ENCODE assay signal across 15 mouse cellular contexts in the genomic region with DNA sequence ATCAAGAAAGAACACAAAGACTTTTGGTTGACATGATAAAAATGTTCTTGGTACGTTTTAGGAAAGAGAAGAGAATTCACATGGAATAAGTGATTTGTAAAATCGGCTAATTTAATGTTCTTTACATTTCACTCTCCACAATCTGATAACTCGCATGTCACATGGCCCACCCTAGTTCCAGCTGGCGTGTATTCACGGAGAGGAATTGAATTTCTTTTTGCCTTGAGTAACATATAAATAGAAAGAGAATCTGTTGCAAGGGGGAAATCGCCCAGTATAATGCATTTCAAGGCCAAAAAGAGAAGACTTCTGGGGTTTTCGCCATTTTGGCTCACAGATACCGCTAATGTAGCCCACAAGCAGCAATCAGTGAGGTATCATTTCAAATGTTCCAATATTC. TPM values are rescaled to one million over a fixed set of nuclear protein-coding genes. Genes with fewer than 3 reads are reported as not detected.
"Had no signal": no experiment of that assay in that cellular context is flagged by ENCODE, and none has a peak within 500 bp of the region (broad histone marks: within the 10 kb centered on the region; RNA-seq: fewer than 3 reads in every experiment).

No protein-coding gene starts in this region.

- DNase-seq: kidney, adult 11 months; kidney, adult 9 months; kidney, postnatal 36 days; layer of hippocampus, adult 9-11 months; layer of hippocampus, postnatal 36 days; lung, postnatal 4 days; midbrain, embryonic 14.5 days; thymus, postnatal 36 days had no signal

- H3K36me3 ChIP-seq: limb, embryonic 15.5 days; liver, embryonic 12.5 days; midbrain, embryonic 10.5 days; neural tube, embryonic 12.5 days had no signal

- H3K4me2 ChIP-seq: limb, embryonic 15.5 days; liver, embryonic 12.5 days; neural tube, embryonic 12.5 days; stomach, embryonic 15.5 days had no signal

- H3K27ac ChIP-seq: kidney, postnatal 0 days; limb, embryonic 15.5 days; liver, embryonic 12.5 days; midbrain, embryonic 10.5 days; neural tube, embryonic 12.5 days; stomach, embryonic 15.5 days had no signal

- H3K4me3 ChIP-seq: limb, embryonic 15.5 days; liver, embryonic 12.5 days; midbrain, embryonic 10.5 days; neural tube, embryonic 12.5 days; stomach, embryonic 15.5 days had no signal

- H3K9ac ChIP-seq: limb, embryonic 15.5 days; liver, embryonic 12.5 days; neural tube, embryonic 12.5 days; stomach, embryonic 15.5 days had no signal

- H3K27me3 ChIP-seq: limb, embryonic 15.5 days; liver, embryonic 12.5 days; neural tube, embryonic 12.5 days; stomach, embryonic 15.5 days had no signal

- H3K4me1 ChIP-seq: liver, embryonic 12.5 days; neural tube, embryonic 12.5 days had no signal

- ATAC-seq: liver, embryonic 12.5 days had no signal

- H3K9me3 ChIP-seq: limb, embryonic 15.5 days; liver, embryonic 12.5 days; midbrain, embryonic 10.5 days; neural tube, embryonic 12.5 days; stomach, embryonic 15.5 days had no signal

RNA-seq across cellular contexts. Expression of a gene that starts 28.4 kb away (rescaled TPM):
- total RNA-seq: megakaryocyte, adult 5-6 weeks had no signal
